Mouse (Mus musculus) forebrain, embryonic 15.5 days (tissue): Measurements from ENCODE around the gene Eif4b. TPM values are rescaled to one million over a fixed set of nuclear protein-coding genes. Genes with fewer than 3 reads are reported as not detected.

ENCODE experiments used
- ATAC-seq: fragments of 200-750 bp; cut with Nextera tagmentation; replicated peaks from 2 replicates; pipeline ENCODE4 v1.8.0; 2017; ENCODE audit warnings: mild to moderate bottlenecking, moderate TSS enrichment, moderate library complexity
- H3K27ac ChIP-seq: fragments of 300-500 bp; sonication (generic); replicated peaks from 2 replicates; pipeline ENCODE4 v1.5.1; 2015; ENCODE audit warnings: mild to moderate bottlenecking, inconsistent platforms
- H3K27me3 ChIP-seq: fragments of 300-500 bp; sonication (generic); 2 replicates; pipeline ENCODE4 v1.6.1; 2015; ENCODE audit warnings: inconsistent platforms
- H3K36me3 ChIP-seq: fragments of 300-500 bp; sonication (generic); 2 replicates; pipeline ENCODE4 v1.6.1; 2015; ENCODE audit warnings: mild to moderate bottlenecking, inconsistent platforms
- H3K4me1 ChIP-seq: fragments of 300-500 bp; sonication (generic); 2 replicates; pipeline ENCODE4 v1.6.1; 2015; ENCODE audit warnings: inconsistent platforms
- H3K4me2 ChIP-seq: fragments of 300-500 bp; sonication (generic); replicated peaks from 2 replicates; pipeline ENCODE4 v1.6.1; 2015; ENCODE audit warnings: mild to moderate bottlenecking, inconsistent platforms
- H3K4me3 ChIP-seq: fragments of 300-500 bp; sonication (generic); 2 replicates; pipeline ENCODE4 v1.5.1; 2015; ENCODE audit warnings: mild to moderate bottlenecking, inconsistent platforms
- H3K9ac ChIP-seq: fragments of 300-500 bp; sonication (generic); replicated peaks from 2 replicates; pipeline ENCODE4 v1.6.1; 2015; ENCODE audit warnings: mild to moderate bottlenecking, inconsistent platforms
- H3K9me3 ChIP-seq: fragments of 300-500 bp; sonication (generic); 2 replicates; pipeline ENCODE4 v1.6.1; 2016; ENCODE audit warnings: inconsistent platforms
- WGBS: fragments of 180-500 bp; shearing (Covaris S2); methylation state at CpG from one replicate; pipeline ENCODE4 v1.1.7; 2015; ENCODE audit warnings: mixed read lengths; 5-methylcytosine and 5-hydroxymethylcytosine counted together
- polyA plus RNA-seq: library from polyadenylated mRNA; unstranded; fragments of >200 nt; fragmentation: Nextera tagmentation; extraction: Ambion mirVana; gene quantifications from 2 replicates; pipeline ENCODE4 v1.2.1, GENCODE M21; 2015

The Eif4b gene
- 98.9 and 99.5 TPM in 2 replicates for polyA plus RNA-seq

- Histone ChIP-seq H3K27ac (peak within 1 kb of the TSS; percentile 92), H3K4me3 (peak within 1 kb of the TSS; percentile 89), H3K4me1 (peaks cover 27% of the 10 kb centered on the region), H3K4me2 (peak within 1 kb of the TSS; percentile 88), H3K9ac (peak within 1 kb of the TSS; percentile 98), H3K36me3 (no peaks in the 10 kb centered on the region), H3K9me3 (no peaks in the 10 kb centered on the region), H3K27me3 (no peaks in the 10 kb centered on the region)
- under 1% methylated on average over 58 of the region's 58 CpGs for WGBS
- ATAC-seq: peak; percentile 96
These were observed at the start of gene Eif4b for GRCm38 (mm10) chr15:102073559-102074069. TSS of gene Eif4b (plus strand) at chr15:102073773.

- peaks cover 25% of the 10 kb centered on the region; the same call in 1 of the 2 replicates for H3K27me3 ChIP-seq
- H3K27ac ChIP-seq: no peak overlapping the region
- no peak for ATAC-seq
- 63% methylated on average over 8 of the region's 8 CpGs for WGBS
- H3K36me3 ChIP-seq: no peaks in the 10 kb centered on the region
- H3K9ac ChIP-seq: no peak overlapping the region
- H3K4me1 ChIP-seq: 0 out of 2 replicates have a peak, but pooled peaks cover 12% of the 10 kb centered on the region
- H3K4me3 ChIP-seq: no peak overlapping the region
- no peak overlapping the region for H3K4me2 ChIP-seq
- H3K9me3 ChIP-seq: no peaks in the 10 kb centered on the region
These were observed 49.7 kb upstream of the Eif4b start for GRCm38 (mm10) chr15:102023888-102024287.

- Histone ChIP-seq H3K9me3 (no peaks in the 10 kb centered on the region), H3K4me2 (0 out of 2 replicates have a peak overlapping the region, but pooled peaks have one; percentile 11), H3K36me3 (no peaks in the 10 kb centered on the region), H3K27ac (no peak overlapping the region), H3K4me1 (0 out of 2 replicates have a peak, but pooled peaks cover 12% of the 10 kb centered on the region), H3K27me3 (peaks cover 25% of the 10 kb centered on the region; the same call in 1 of the 2 replicates), H3K4me3 (no peak overlapping the region), H3K9ac (no peak overlapping the region)
- WGBS: 8% methylated on average over 20 of the region's 22 CpGs
- ATAC-seq: no peak
These were observed 48.3 kb upstream of the Eif4b start for GRCm38 (mm10) chr15:102025136-102025872.

- no peak overlapping the region for H3K4me3 ChIP-seq
- 14% methylated on average over 12 of the region's 12 CpGs for WGBS
- H3K36me3 ChIP-seq: no peaks in the 10 kb centered on the region
- H3K27ac ChIP-seq: no peak overlapping the region
- 0 out of 2 replicates have a peak, but pooled peaks cover 12% of the 10 kb centered on the region for H3K4me1 ChIP-seq
- no peaks in the 10 kb centered on the region for H3K9me3 ChIP-seq
- peaks cover 25% of the 10 kb centered on the region; the same call in 1 of the 2 replicates for H3K27me3 ChIP-seq
- H3K9ac ChIP-seq: no peak overlapping the region
- no peak overlapping the region for H3K4me2 ChIP-seq
- no peak for ATAC-seq
These were observed 47.1 kb upstream of the Eif4b start for GRCm38 (mm10) chr15:102026430-102026829.

GRCm38 (mm10) chr15:102028040-102028439 is 45.5 kb upstream of the Eif4b start, which contains the start of gene Krt18:
TSS of gene Krt18 (plus strand) at chr15:102028180.
- ATAC-seq: no peak
- Histone ChIP-seq H3K4me3 (0 out of 2 replicates have a peak within 1 kb of the TSS, but pooled peaks have one; percentile 1), H3K36me3 (no peaks in the 10 kb centered on the region), H3K4me1 (0 out of 2 replicates have a peak, but pooled peaks cover 12% of the 10 kb centered on the region), H3K9me3 (no peaks in the 10 kb centered on the region), H3K27me3 (peaks cover 25% of the 10 kb centered on the region; the same call in 1 of the 2 replicates), H3K27ac (no peak within 1 kb of the TSS), H3K9ac (no peak within 1 kb of the TSS), H3K4me2 (peak within 1 kb of the TSS; percentile 22; the same call in 1 of the 2 replicates)
- WGBS: 2% methylated on average over 28 of the region's 28 CpGs

GRCm38 (mm10) chr15:102034121-102035053 is 39.2 kb upstream of the Eif4b start:
- Histone ChIP-seq H3K9me3 (no peaks in the 10 kb centered on the region), H3K27ac (no peak overlapping the region), H3K4me1 (no peaks in the 10 kb centered on the region), H3K4me3 (no peak overlapping the region), H3K4me2 (no peak overlapping the region), H3K9ac (no peak overlapping the region), H3K36me3 (no peaks in the 10 kb centered on the region), H3K27me3 (no peaks in the 10 kb centered on the region)
- no peak for ATAC-seq
- 64% methylated on average over 16 of the region's 16 CpGs for WGBS

- Histone ChIP-seq H3K4me1 (no peaks in the 10 kb centered on the region), H3K9ac (no peak overlapping the region), H3K27me3 (no peaks in the 10 kb centered on the region), H3K9me3 (no peaks in the 10 kb centered on the region), H3K4me3 (no peak overlapping the region), H3K27ac (no peak overlapping the region), H3K4me2 (no peak overlapping the region), H3K36me3 (no peaks in the 10 kb centered on the region)
- WGBS: 84% methylated on average over 4 of the region's 4 CpGs
- ATAC-seq: no peak
These were observed 33.3 kb upstream of the Eif4b start for GRCm38 (mm10) chr15:102040277-102040676.

- Histone ChIP-seq H3K4me3 (no peak overlapping the region), H3K9me3 (no peaks in the 10 kb centered on the region), H3K4me1 (no peaks in the 10 kb centered on the region), H3K27ac (no peak overlapping the region), H3K27me3 (no peaks in the 10 kb centered on the region), H3K9ac (no peak overlapping the region), H3K4me2 (no peak overlapping the region), H3K36me3 (no peaks in the 10 kb centered on the region)
- WGBS: 80% methylated on average over 7 of the region's 7 CpGs
- ATAC-seq: no peak
These were observed 31.6 kb upstream of the Eif4b start for GRCm38 (mm10) chr15:102041951-102042350.

GRCm38 (mm10) chr15:102044745-102045144 is 28.8 kb upstream of the Eif4b start:
- Histone ChIP-seq H3K4me3 (no peak overlapping the region), H3K9ac (no peak overlapping the region), H3K4me2 (no peak overlapping the region), H3K9me3 (no peaks in the 10 kb centered on the region), H3K27ac (no peak overlapping the region), H3K4me1 (no peaks in the 10 kb centered on the region), H3K27me3 (no peaks in the 10 kb centered on the region), H3K36me3 (no peaks in the 10 kb centered on the region)
- 89% methylated on average over 3 of the region's 3 CpGs for WGBS
- ATAC-seq: no peak

GRCm38 (mm10) chr15:102045691-102046090 is 27.9 kb upstream of the Eif4b start:
- ATAC-seq: no peak
- Histone ChIP-seq H3K4me1 (no peaks in the 10 kb centered on the region), H3K4me2 (no peak overlapping the region), H3K9me3 (no peaks in the 10 kb centered on the region), H3K36me3 (no peaks in the 10 kb centered on the region), H3K4me3 (no peak overlapping the region), H3K27ac (no peak overlapping the region), H3K9ac (no peak overlapping the region), H3K27me3 (no peaks in the 10 kb centered on the region)
- 94% methylated on average over 10 of the region's 10 CpGs for WGBS

- H3K27me3 ChIP-seq: no peaks in the 10 kb centered on the region
- H3K36me3 ChIP-seq: no peaks in the 10 kb centered on the region
- 87% methylated on average over 6 of the region's 6 CpGs for WGBS
- peaks cover 4% of the 10 kb centered on the region; the same call in 1 of the 2 replicates for H3K4me1 ChIP-seq
- H3K9ac ChIP-seq: no peak overlapping the region
- no peak overlapping the region for H3K27ac ChIP-seq
- no peak overlapping the region for H3K4me2 ChIP-seq
- H3K9me3 ChIP-seq: no peaks in the 10 kb centered on the region
- ATAC-seq: no peak
- H3K4me3 ChIP-seq: no peak overlapping the region
These were observed 25.6 kb upstream of the Eif4b start for GRCm38 (mm10) chr15:102048006-102048405.
